Mouse (Mus musculus) heart, postnatal 0 days (tissue): ENCODE measurements around the gene Nfib.

Source experiments
- CTCF ChIP-seq: IDR thresholded peaks from 2 replicates; pipeline ENCODE4 v1.5.1; 2016; ENCODE audit warnings: antibody characterized with exemption, control low read depth, low read depth
- EP300 ChIP-seq: IDR thresholded peaks from 2 replicates; pipeline ENCODE4 v1.6.1; 2016; ENCODE audit warnings: antibody characterized with exemption, low read depth

DNA sequence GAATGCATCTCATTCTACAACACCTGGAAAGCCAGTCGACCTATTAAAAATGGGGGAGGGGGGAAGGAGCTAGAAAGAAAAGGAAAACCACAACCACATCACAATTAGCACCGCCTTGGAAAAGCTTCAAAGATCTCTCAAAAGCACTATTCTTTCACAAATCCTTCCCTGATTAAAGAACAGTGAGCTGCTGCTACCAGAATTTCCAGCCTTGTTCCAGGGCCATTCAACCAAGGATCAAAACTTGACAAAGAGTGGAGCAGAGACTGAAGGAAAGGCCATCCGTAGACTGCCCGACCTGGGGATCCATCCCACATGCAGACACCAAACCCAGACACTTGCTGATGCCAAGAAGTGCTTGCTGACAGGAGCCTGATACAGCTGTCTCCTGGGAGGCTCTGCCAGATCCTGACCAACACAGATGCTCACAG lies 345.5 kb downstream of the Nfib start:
- TF ChIP-seq CTCF (no peak), EP300 (no peak)
